Mouse (Mus musculus): Measurements from ENCODE around the gene Slc26a5.

DNA sequence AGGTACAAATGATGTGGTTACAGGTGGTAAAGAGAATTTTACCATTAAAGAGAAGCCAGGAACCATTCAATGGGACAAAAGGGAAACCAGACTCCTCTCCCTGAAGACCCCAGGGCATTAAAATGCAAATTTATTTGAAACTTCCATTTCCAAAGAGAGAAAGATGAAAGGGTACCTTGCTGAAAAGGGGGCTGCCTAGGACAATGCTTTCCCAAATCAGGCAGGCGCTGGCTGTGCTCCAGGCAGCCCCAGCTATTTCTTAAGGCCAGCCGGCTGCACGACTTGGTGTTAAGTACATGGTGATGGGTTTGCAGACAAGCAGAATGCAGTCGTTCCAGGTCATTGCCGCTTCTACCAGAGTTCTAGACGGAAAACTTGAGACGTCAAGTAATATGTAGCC lies 39.0 kb downstream of the Slc26a5 start:
- no peak for TF ChIP-seq POLR2A (IDR thresholded peaks at IDR 0.05; ENCODE audit: borderline replicate concordance, control insufficient read depth, low read depth, low read length)
- no peak for TF ChIP-seq CTCF (IDR thresholded peaks at IDR 0.05; ENCODE audit: control insufficient read depth, insufficient read depth, low read length)
